Mouse (Mus musculus) brain, embryonic 14.5 days (tissue): Measurements from ENCODE around the gene Dnajb12. TPM values are rescaled to one million over a fixed set of nuclear protein-coding genes. Genes with fewer than 3 reads are reported as not detected.

ENCODE experiments used
- DNase-seq: peaks from one replicate; pipeline ENCODE4 v3.0.0-alpha.2; 2011; ENCODE audit warnings: low read depth
- CTCF ChIP-seq: fragments of 200-500 bp; IDR thresholded peaks from 2 replicates; pipeline ENCODE4 v1.5.1; 2012; ENCODE audit warnings: inconsistent platforms, mild to moderate bottlenecking, moderate library complexity, borderline replicate concordance; ENCODE audit not compliant: insufficient read depth, insufficient read length; ENCODE audit errors: extremely low read depth
- POLR2A ChIP-seq: fragments of 200-500 bp; IDR thresholded peaks from 2 replicates; pipeline ENCODE4 v1.6.1; 2012; ENCODE audit warnings: mild to moderate bottlenecking, inconsistent platforms, borderline replicate concordance; ENCODE audit not compliant: poor library complexity, insufficient read depth, insufficient read length, severe bottlenecking; ENCODE audit errors: extremely low read depth
- polyA plus RNA-seq: library from polyadenylated mRNA; depleted of rRNA; stranded (reverse); fragments of >200 nt; gene quantifications from 2 replicates; pipeline ENCODE4 v1.2.3, GENCODE M21; 2012; rRNA removed

Gene Dnajb12
- polyA plus RNA-seq, 1 experiment = 34.0 TPM

DNA sequence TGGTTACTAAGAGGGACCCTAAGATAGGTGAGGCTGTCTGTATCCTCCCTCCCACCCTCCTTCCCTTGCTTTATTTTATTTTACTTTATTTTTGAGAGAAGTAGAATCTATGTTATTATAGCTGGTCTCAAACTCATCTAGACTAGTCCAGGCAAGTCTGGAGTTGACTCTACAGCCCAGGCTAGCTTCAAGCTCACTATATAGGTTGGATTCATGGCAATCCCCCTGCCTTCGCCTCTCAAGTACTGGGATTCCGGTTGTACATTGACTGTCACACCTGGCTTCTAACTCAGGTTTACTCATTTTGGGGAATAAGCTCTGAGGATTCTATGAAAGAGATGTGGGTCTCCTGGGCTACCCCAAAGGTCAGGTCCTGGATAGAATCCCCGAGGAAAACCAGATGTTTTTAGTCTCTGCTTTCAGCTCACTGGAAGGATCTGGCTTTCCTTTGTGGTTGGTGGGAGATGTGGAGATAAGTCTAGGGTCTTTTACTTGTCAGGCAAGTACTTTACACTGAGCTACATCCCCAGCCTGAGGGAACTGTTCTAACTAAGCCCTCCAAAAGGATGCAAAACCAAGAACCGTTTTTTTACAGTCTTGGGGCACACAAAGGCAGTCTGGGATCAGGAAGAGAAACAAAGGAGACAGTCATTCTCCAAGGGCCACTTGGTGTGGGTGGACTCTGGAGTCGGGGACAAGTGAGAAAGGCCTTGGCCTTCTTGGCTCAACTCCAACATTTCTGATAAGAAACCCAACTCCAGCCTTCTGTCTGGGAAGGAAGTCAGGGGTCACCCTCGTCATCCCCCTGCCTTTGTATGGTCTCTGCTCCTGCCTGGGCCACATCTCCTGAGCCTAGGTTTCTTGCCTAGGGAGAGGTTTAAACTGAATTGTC lies 69.3 kb downstream of the Dnajb12 start:
- no peak for TF ChIP-seq CTCF
- TF ChIP-seq POLR2A = no peak
- DNase-seq = peak; percentile 29

Other genes with a start within 250 kb of the Dnajb12 start
- gene Micu1, start 177.1 kb upstream of the Dnajb12 start, polyA plus RNA-seq = 73.8 and 77.8 TPM in 2 replicates
- gene Ddit4, start 72.3 kb downstream of the Dnajb12 start, polyA plus RNA-seq = 82.4 and 114 TPM in 2 replicates
- gene Ascc1, start 123.2 kb downstream of the Dnajb12 start, polyA plus RNA-seq = 32.8 and 36.3 TPM in 2 replicates
- 85.9 and 112 TPM in 2 replicates for gene Anapc16, start 123.6 kb downstream of the Dnajb12 start, polyA plus RNA-seq
- 87.8 and 159 TPM in 2 replicates for gene Spock2, start 226.7 kb downstream of the Dnajb12 start, polyA plus RNA-seq